Mouse (Mus musculus): ENCODE measurements at regions not wholly inside any gene's neighbourhood (a gene's known extent, or its start where the extent isn't known, plus 50 kb on each side); places are given as distances from the start of the nearest gene placed in this dataset.

DNA sequence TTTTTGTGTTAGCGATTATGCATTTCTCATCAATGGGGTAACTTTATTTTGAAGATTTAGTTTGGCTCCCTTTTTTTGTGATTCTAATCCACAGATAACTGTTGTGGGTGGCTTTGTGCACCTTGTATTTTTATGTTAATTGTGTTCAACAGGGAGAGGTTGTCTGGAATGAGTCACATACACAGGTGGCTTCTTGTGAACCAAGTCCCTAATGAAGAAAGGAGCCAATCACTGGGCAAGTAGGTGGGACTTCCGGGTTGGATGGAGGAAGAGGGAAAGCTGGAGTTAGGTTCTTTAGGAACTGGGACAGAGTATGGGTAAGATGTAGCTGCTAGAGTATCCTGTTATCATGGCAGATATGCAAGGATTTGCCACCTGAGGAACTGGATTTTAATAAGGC lies 925.2 kb downstream of the Flrt2 start:
- DNase-seq (ENCODE audit: low spot score in 2 of 2) = no peak

All from left cerebral cortex, adult 9 months (tissue).